Mouse (Mus musculus): Measurements from ENCODE around the gene Setd4.

The Setd4 gene

DNA sequence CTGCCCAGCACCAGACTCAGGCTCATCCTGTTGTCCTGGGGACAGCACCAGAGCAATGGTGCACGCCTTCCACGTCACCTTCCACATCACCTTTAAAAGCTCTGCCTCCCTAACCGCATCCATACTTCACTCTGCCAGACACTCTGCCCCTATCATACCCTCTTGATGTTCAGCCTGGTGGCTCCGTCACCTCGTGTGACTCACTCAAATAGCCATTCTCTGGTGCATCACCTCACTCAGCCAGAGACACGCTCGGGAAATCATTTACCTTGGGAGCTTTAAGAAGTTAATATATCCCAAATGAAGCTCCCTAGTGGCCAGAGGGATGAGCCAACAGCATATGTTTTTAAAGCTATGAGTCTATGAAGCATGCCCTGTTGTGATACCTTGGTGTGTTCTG is 7.1 kb downstream of the Setd4 start:
- POLR2A ChIA-PET: interaction anchor here in 2 of 4 experiments (0.6 to 0.9 kb wide), 2 partner anchors 12 to 585 kb away, joined by 3 to 5 read pairs; no protein-coding TSS in a partner anchor
- CTCF ChIA-PET: no interaction called here

DNA sequence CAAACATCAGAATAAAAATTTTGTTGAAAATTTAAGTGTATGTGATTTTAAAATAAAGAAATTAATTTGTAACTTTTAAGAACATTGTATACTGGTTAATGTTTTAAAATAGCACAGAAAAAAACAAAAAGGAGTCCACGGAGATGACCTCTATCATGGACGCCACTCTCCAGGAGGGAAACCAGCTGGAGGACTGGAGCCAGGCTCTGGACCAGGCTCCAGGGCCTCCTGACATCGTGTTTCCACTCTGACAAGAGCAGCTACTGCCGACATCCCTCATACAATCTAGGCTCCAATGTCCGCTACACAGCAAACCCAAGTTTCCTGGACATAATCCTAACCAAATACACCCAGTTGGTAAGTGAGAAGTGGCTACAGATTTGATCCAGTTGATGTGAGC is 8.1 kb downstream of the Setd4 start:
- ChIA-PET CTCF (no interaction called here), POLR2A (interaction anchor here in 1 of 4 experiments (0.6 kb wide), 1 partner anchor 1785 kb away, joined by 3 read pairs; no protein-coding TSS in a partner anchor)

DNA sequence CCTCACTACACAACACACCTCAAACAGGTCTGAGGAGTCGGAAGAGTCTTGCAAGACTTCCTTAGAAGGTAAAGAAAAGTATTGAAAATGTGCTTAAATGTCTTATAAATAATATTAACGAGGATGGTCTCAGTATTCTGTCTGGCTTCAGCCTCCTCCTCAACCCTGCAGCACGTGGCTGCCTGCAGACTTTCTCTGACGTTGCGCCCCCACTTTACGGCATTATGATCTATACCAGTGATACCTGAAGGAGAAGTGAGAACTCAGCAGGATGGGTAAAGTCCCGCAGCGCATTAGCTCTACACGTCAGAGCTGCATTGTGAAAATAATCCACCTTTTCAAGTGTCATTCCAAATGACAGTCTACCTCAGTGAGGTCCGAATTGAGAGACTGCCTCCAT is 9.4 kb downstream of the Setd4 start:
- POLR2A ChIA-PET: no interaction called here
- CTCF ChIA-PET: no interaction called here

GRCm38 (mm10) chr16:93593406-93593805 is 10.5 kb downstream of the Setd4 start:
- CTCF ChIA-PET: interaction anchor here in 1 of 4 experiments (0.8 kb wide), 1 partner anchor 117 kb away, joined by 5 read pairs; no protein-coding TSS in a partner anchor
- POLR2A ChIA-PET: interaction anchor here in 3 of 4 experiments (1.2 to 2.4 kb wide), 3 partner anchors 11 kb away, joined by 4 to 7 read pairs (median 7); partner anchors contain the start of gene Setd4 (in 3 of the 3)

DNA sequence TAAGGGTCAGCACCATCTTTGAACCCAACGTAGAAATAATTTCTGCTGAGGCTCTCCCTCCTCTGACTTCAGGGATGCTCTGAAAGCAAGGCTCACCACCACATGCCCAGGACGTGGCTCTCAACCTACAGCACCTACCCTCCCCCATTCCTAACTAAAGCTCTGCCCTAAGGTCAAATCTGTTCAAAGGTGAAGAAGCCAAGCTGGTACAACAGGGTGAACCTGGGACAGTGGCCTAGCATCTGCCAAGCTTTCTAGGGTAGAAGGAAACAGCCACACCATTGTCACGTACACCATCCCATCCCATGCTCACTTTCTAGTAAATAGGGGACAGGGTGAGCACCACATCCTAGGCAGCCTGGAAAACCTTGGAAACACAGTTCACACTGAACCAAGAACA is 11.2 kb downstream of the Setd4 start:
- ChIA-PET CTCF (interaction anchor here in 1 of 4 experiments (0.8 kb wide), 1 partner anchor 118 kb away, joined by 5 read pairs; no protein-coding TSS in a partner anchor), POLR2A (interaction anchor here in 3 of 4 experiments (0.7 to 2.4 kb wide), 4 partner anchors 11 to 513 kb away, joined by 3 to 7 read pairs (median 6); partner anchors contain the start of gene Setd4 (in 3 of the 3))

DNA sequence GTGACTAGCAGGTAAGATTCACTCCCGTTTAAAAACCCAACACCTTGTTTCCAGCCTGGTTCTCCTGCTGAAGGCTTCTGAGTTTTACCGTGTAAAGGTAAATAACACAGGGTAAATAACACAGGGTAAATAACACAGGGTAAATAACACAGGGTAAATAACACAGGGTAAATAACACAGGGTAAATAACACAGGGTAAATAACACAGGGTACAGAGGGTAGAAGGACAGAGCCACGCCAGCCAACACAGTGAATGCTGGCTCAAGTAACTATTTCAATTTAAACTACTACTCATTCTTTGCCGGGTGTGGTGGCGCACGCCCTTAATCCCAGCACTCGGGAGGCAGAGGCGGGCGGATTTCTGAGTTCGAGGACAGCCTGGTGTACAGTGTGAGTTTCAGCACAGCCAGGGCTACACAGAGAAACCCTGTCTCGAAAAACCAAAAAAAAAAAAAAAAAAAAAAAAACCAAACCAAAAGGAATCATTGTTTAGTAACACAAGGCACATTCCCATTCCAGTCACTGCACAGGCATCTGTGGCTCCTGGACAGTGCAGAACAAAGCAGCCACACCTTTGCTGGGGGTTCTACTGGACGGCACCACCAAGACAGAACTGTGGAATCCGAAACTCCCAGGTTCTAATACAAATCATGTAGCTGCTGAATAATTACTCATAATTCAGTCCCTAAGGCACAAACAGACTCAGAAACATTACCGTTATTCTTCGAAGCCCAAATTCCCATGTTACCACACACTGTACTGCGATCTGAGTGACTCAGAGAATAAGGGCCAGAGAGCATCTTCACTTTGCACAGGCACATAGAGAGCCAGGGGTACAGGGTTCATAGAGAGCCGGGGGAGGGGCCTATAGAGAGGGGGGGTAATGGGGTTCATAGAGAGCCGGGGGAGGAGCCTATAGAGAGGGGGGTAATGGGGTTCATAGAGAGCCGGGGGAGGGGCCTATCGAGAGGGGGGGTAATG is 12.1 kb downstream of the Setd4 start:
- ChIA-PET POLR2A (interaction anchor here in 1 of 4 experiments (2.4 kb wide), 1 partner anchor 13 kb away, joined by 7 read pairs; the partner anchor contains the start of gene Setd4), CTCF (interaction anchor here in 1 of 4 experiments (0.6 kb wide), 1 partner anchor 299 kb away, joined by 3 read pairs; no protein-coding TSS in a partner anchor)

GRCm38 (mm10) chr16:93590915-93591314 is 12.9 kb downstream of the Setd4 start:
- CTCF ChIA-PET: interaction anchor here in 1 of 4 experiments (0.6 kb wide), 1 partner anchor 298 kb away, joined by 3 read pairs; no protein-coding TSS in a partner anchor
- POLR2A ChIA-PET: interaction anchor here in 1 of 4 experiments (0.7 kb wide), 1 partner anchor 544 kb away, joined by 3 read pairs; no protein-coding TSS in a partner anchor

DNA sequence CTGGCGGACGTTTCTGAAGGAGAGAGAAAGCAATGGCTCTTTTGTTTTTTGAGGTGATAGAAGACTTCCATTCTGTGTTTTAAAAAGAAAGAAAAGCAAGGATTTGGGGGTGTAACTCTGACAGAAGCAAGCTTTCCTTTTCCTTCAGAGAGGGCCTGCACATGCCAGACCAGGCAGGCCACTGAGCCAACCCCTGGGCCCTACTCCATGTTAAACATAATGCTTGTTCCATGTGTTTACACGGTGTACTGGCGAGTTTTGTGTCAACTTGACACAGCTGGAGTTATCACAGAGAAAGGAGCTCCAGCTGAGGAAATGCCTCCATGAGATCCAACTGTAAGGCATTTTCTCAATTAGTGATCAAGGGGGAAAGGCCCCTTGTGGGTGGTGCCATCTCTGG is 15.6 kb downstream of the Setd4 start:
- ChIA-PET CTCF (interaction anchor here in 1 of 4 experiments (0.9 kb wide), 1 partner anchor 198 kb away, joined by 3 read pairs; no protein-coding TSS in a partner anchor), POLR2A (interaction anchor here in 1 of 4 experiments (0.9 to 1.5 kb wide), 2 partner anchors 16 to 891 kb away, joined by 3 to 5 read pairs; partner anchors contain the start of gene Setd4)

DNA sequence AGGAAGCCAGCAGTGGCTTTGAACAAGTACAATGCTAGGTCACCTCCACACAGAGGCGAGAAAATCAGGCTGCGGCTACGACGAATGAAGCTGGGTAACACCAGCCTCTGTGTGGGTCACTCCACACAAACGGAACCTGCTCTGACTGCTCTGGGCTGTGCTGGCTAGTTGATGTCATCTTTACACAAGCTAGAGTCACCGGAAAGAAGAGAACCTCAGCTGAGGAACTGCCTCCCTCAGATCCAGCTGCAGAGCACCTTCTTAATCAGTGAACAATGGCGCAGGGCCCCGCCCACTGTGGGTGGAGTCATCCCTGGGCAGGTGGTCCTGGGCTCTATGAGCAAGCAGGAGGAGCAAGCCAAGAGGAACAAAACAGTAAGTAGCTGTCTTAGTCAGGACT is 17.5 kb downstream of the Setd4 start:
- ChIA-PET POLR2A (interaction anchor here in 3 of 4 experiments (0.6 to 2.4 kb wide), 8 partner anchors 10 to 397 kb away, joined by 3 to 10 read pairs (median 3); partner anchors contain the start of gene Setd4 (in 3 of the 3)), CTCF (interaction anchor here in 2 of 4 experiments (0.9 to 1.6 kb wide), 2 partner anchors 9 to 89 kb away, joined by 3 to 4 read pairs; no protein-coding TSS in a partner anchor)

- CTCF ChIA-PET: interaction anchor here in 2 of 4 experiments (1.6 to 2.2 kb wide), 3 partner anchors 9 to 200 kb away, joined by 4 to 6 read pairs (median 4); no protein-coding TSS in a partner anchor
Measured at GRCm38 (mm10) chr16:93585703-93586205, 18.1 kb downstream of the Setd4 start.

GRCm38 (mm10) chr16:93584976-93585702 is 18.7 kb downstream of the Setd4 start:
- POLR2A ChIA-PET: interaction anchor here in 3 of 4 experiments (0.8 to 2.4 kb wide), 9 partner anchors 10 to 887 kb away, joined by 3 to 10 read pairs (median 3); partner anchors contain the start of gene Setd4 (in 3 of the 3)
- CTCF ChIA-PET: interaction anchor here in 2 of 4 experiments (0.8 to 2.2 kb wide), 4 partner anchors 8 to 200 kb away, joined by 4 to 6 read pairs (median 4); no protein-coding TSS in a partner anchor

More at GRCm38 (mm10) chr16:93585703-93586205, 18.1 kb downstream of the Setd4 start:
- POLR2A ChIA-PET: interaction anchor here in 3 of 4 experiments (0.8 to 2.4 kb wide), 7 partner anchors 10 to 209 kb away, joined by 3 to 10 read pairs (median 4); partner anchors contain the start of gene Setd4 (in 3 of the 3)

DNA sequence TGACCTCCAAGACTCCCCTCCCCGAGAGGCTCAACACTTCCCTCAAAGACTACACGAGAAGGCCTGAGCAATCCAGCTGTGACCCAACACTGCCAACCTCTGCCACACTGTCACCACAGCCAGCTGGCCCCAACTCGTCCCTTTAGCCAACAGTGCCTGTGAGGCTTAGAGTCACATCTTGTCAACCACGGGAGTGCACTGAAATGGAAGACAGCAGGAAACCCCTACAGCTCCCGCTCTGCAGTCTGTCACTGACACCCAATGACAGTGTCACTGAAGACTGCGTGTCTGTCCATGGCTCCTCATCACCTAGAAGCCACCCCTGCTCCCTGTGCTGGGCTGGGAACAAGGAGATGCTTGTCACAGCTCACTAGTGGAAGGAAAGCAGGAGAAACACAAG is 22.7 kb downstream of the Setd4 start:
- ChIA-PET CTCF (no interaction called here), POLR2A (interaction anchor here in 1 of 4 experiments (1.0 kb wide), 1 partner anchor 16 kb away, joined by 3 read pairs; no protein-coding TSS in a partner anchor)

GRCm38 (mm10) chr16:93578346-93579005 is 25.4 kb downstream of the Setd4 start:
- CTCF ChIA-PET: interaction anchor here in 1 of 4 experiments (0.9 kb wide), 1 partner anchor 124 kb away, joined by 3 read pairs; no protein-coding TSS in a partner anchor

GRCm38 (mm10) chr16:93576412-93577082 is 27.3 kb downstream of the Setd4 start:
- ChIA-PET CTCF (interaction anchor here (0.5 to 1.9 kb wide), 9 partner anchors 8 to 1056 kb away, joined by 3 to 6 read pairs (median 4); no protein-coding TSS in a partner anchor), POLR2A (interaction anchor here in 2 of 4 experiments (0.6 to 2.3 kb wide), 6 partner anchors 9 to 196 kb away, joined by 3 to 16 read pairs (median 4); partner anchors contain the start of gene Dop1b (in 1 of the 2))

More at GRCm38 (mm10) chr16:93578346-93579005, 25.4 kb downstream of the Setd4 start:
- POLR2A ChIA-PET: no interaction called here

- CTCF ChIA-PET: interaction anchor here (0.6 to 1.9 kb wide), 7 partner anchors 9 to 1251 kb away, joined by 3 to 6 read pairs (median 4); no protein-coding TSS in a partner anchor
- POLR2A ChIA-PET: interaction anchor here in 2 of 4 experiments (0.7 to 2.3 kb wide), 5 partner anchors 9 to 26 kb away, joined by 3 to 16 read pairs (median 4); no protein-coding TSS in a partner anchor
Measured at GRCm38 (mm10) chr16:93575574-93575973, 28.3 kb downstream of the Setd4 start.

DNA sequence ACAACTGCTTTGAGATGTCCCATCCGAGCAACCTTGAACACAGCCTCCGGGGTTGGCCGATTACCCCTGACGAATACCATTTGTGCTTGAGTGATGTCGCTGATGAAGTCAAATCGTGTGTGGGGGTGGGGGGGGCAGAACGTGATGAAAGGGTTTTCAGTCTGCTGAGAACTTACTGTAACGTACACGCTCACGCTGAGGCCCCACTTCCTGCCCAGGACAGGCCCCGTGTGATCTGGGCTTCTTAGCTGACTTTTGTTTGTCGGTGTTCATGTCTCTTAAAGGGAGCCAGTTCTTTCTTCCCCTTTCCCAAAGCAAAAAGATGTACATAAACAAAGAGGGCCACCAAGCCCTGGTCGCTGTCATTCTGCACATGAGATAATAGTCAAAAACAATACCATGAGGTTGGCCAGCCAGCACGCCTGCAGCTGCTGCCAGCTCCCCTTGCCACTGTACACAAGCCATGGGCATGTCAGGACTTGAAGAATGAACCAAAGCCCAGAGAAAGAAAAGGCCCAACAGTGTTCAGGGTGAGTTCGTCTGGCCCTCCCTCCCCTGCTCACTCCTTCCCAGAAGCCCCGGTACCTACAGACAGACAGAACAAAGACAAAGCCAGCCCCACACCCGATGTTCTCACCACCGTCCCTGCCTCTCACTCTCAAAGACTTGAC is 29.2 kb downstream of the Setd4 start:
- POLR2A ChIA-PET: interaction anchor here in 3 of 4 experiments (0.7 to 2.3 kb wide), 5 partner anchors 10 to 51 kb away, joined by 3 to 16 read pairs (median 4); no protein-coding TSS in a partner anchor
- CTCF ChIA-PET: interaction anchor here in 1 of 4 experiments (1.7 kb wide), 1 partner anchor 10 kb away, joined by 4 read pairs; no protein-coding TSS in a partner anchor

Data from embryonic stem cell, embryonic (primary cell).